Mouse (Mus musculus): ENCODE measurements around the gene Gpr87. TPM values are rescaled to one million over a fixed set of nuclear protein-coding genes. Genes with fewer than 3 reads are reported as not detected.

Gene Gpr87
- total and polyA plus RNA-seq, 3 experiments, result not detected

DNA sequence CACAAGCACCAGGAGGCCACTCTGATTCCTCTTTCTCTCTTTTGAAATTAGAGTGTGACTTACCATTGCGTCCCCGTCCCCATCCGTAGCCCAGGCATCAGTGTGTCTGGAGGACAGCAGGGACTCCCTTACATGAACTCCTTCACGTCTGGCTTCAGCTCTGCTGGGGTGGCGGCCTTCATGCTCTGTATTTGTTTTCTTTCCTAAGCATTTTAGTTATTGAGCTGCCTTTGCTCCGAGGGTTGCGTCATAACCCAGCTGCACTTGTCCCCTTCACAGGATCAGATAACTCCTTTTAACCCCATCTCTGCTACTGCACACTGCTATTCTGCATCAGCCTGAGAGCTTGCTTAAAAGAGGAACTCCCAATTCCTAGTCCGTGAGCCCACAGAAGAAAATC is 64.5 kb downstream of the Gpr87 start:
- in situ Hi-C loops (cut with MboI; ENCODE audit: low pct_ligation_motif_present, low pct_unique_long_range_greater_than_20kb, low sequenced_read_pairs) (no loop called here), dilution Hi-C loops (cut with MboI; ENCODE audit: extremely low pct_ligation_motif_present, extremely low pct_unique_long_range_greater_than_20kb, low sequenced_read_pairs) (no loop called here)
- DNase-seq (ENCODE audit: extremely low read depth), result no peak
- 0 out of 2 replicates have a peak, but pooled peaks have one; percentile 40 for TF ChIP-seq UBTF (IDR thresholded peaks at IDR 0.05; ENCODE audit: low read depth, low read length)
- TF ChIP-seq RAD21 (IDR thresholded peaks at IDR 0.05; ENCODE audit: low read depth, low read length), result no peak
- Histone ChIP-seq H3K4me2 (ENCODE audit: insufficient read depth, low read depth, poor library complexity, severe bottlenecking) (peak overlapping the region; percentile 48; the same call in 1 of the 2 replicates), H3K4me1 (ENCODE audit: control insufficient read depth in 1 of 2, insufficient read depth in 2 of 2) (peaks cover 8 to 33% of the 10 kb centered on the region in 2 experiments), H3K79me2 (replicated peaks; ENCODE audit: control insufficient read depth, extremely low read depth, insufficient read depth, poor library complexity, severe bottlenecking) (no peaks in the 10 kb centered on the region), H3K9ac (ENCODE audit: insufficient read depth, low read depth) (no peak overlapping the region), H3K4me3 (replicated peaks in 1 of 3; ENCODE audit: low read depth in 2 of 3, low read length in 2 of 3, poor library complexity in 1 of 3) (peak overlapping the region in 2 of 3 experiments; percentile 6 to 12), H3K27ac (ENCODE audit: insufficient read depth, low read depth) (no peak overlapping the region), H3K36me3 (replicated peaks in 1 of 2; ENCODE audit: control insufficient read depth in 1 of 2, insufficient read depth in 1 of 2, low read length in 1 of 2) (peaks cover 0 to 4% of the 10 kb centered on the region in 2 experiments), H3K27me3 (replicated peaks) (no peaks in the 10 kb centered on the region), H3K9me3 (replicated peaks; ENCODE audit: low read length) (no peaks in the 10 kb centered on the region)

DNA sequence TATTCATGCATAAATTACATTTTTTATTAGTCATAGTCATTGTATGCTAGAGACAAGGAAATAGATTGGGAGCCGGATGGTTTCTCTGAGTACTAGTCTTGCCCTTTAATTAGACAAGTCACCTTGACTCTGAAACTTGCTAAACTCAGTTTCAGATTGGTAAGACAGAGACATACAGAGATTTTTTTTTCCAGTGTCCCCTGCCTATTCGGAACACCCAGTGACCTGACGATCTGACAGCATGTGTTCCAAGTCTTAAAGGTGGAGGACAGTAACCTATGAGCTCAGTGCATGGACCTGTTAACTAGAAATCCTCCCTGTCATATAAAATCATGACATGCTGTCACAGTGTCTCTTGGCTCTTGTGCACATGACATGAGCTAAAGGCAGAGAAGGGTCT is 65.4 kb downstream of the Gpr87 start:
- Histone ChIP-seq H3K9ac (ENCODE audit: insufficient read depth, low read depth) (no peak overlapping the region), H3K27me3 (replicated peaks) (no peaks in the 10 kb centered on the region), H3K9me3 (replicated peaks; ENCODE audit: low read length) (no peaks in the 10 kb centered on the region), H3K36me3 (replicated peaks in 1 of 2; ENCODE audit: control insufficient read depth in 1 of 2, insufficient read depth in 1 of 2, low read length in 1 of 2) (peaks cover 0 to 7% of the 10 kb centered on the region in 2 experiments), H3K27ac (ENCODE audit: insufficient read depth, low read depth) (no peak overlapping the region), H3K4me3 (replicated peaks in 1 of 3; ENCODE audit: low read depth in 2 of 3, low read length in 2 of 3, poor library complexity in 1 of 3) (no peak overlapping the region), H3K79me2 (replicated peaks; ENCODE audit: control insufficient read depth, extremely low read depth, insufficient read depth, poor library complexity, severe bottlenecking) (no peaks in the 10 kb centered on the region), H3K4me1 (ENCODE audit: control insufficient read depth in 1 of 2, insufficient read depth in 2 of 2) (peaks cover 8 to 39% of the 10 kb centered on the region in 2 experiments), H3K4me2 (ENCODE audit: insufficient read depth, low read depth, poor library complexity, severe bottlenecking) (peak overlapping the region; percentile 69; the same call in 1 of the 2 replicates)
- DNase-seq (ENCODE audit: extremely low read depth), result no peak
- TF ChIP-seq RCOR1 (conservative IDR thresholded peaks at IDR 0.05; ENCODE audit: low read depth, low read length), result 0 out of 2 replicates have a peak, but pooled peaks have one; percentile 27
- peak; percentile 17; the same call in 1 of the 2 replicates for TF ChIP-seq EP300 (IDR thresholded peaks at IDR 0.05; ENCODE audit: low read length)
- TF ChIP-seq ZNF384 (IDR thresholded peaks at IDR 0.05; ENCODE audit: low read depth, low read length), result peak; percentile 59
- TF ChIP-seq USF1 (IDR thresholded peaks at IDR 0.05; ENCODE audit: low read depth, low read length), result no peak
- no peak for TF ChIP-seq ZMIZ1 (IDR thresholded peaks at IDR 0.05; ENCODE audit: low read depth, low read length)
- TF ChIP-seq IRF4 (IDR thresholded peaks at IDR 0.05; ENCODE audit: low read depth, low read length), result peak; percentile 39; the same call in 1 of the 2 replicates
- TF ChIP-seq E2F4 (IDR thresholded peaks at IDR 0.05; ENCODE audit: insufficient replicate concordance, low read depth, low read length), result no peak
- dilution Hi-C loops (cut with MboI; ENCODE audit: extremely low pct_ligation_motif_present, extremely low pct_unique_long_range_greater_than_20kb, low sequenced_read_pairs), result no loop called here
- in situ Hi-C loops (cut with MboI; ENCODE audit: low pct_ligation_motif_present, low pct_unique_long_range_greater_than_20kb, low sequenced_read_pairs), result no loop called here

Other genes with a start within 250 kb of the Gpr87 start
- gene Med12l, start 189.3 kb downstream of the Gpr87 start, total RNA-seq (2012; rRNA removed), result 0.59 and 0.93 TPM in 2 replicates
- gene Med12l, start 189.3 kb downstream of the Gpr87 start, total RNA-seq (2014; rRNA removed), result 1.4 and 1.5 TPM in 2 replicates
- gene Med12l, start 189.3 kb downstream of the Gpr87 start, polyA plus RNA-seq (2012; ENCODE audit: insufficient read length, low read depth), result 1.8 and 2.0 TPM in 2 replicates
- 12.6 and 15.4 TPM in 2 replicates for gene Gpr171, start 93.3 kb downstream of the Gpr87 start, total RNA-seq (2012; rRNA removed)
- gene Gpr171, start 93.3 kb downstream of the Gpr87 start, total RNA-seq (2014; rRNA removed), result 59.4 and 65.8 TPM in 2 replicates
- 18.4 and 20.9 TPM in 2 replicates for gene Gpr171, start 93.3 kb downstream of the Gpr87 start, polyA plus RNA-seq (2012; ENCODE audit: insufficient read length, low read depth)
- gene P2ry14, start 41.5 kb downstream of the Gpr87 start, total RNA-seq (2012; rRNA removed), result 0.25 and 0.34 TPM in 2 replicates
- gene P2ry14, start 41.5 kb downstream of the Gpr87 start, total RNA-seq (2014; rRNA removed), result 0.24 and 0.32 TPM in 2 replicates
- gene P2ry14, start 41.5 kb downstream of the Gpr87 start, polyA plus RNA-seq (2012; ENCODE audit: insufficient read length, low read depth), result 0.20 and 0.46 TPM in 2 replicates
- gene P2ry13, start 15.8 kb upstream of the Gpr87 start, total RNA-seq (2012; rRNA removed), result 0.08 and 0.38 TPM in 2 replicates
- gene P2ry13, start 15.8 kb upstream of the Gpr87 start, total RNA-seq (2014; rRNA removed), result 1.2 and 1.3 TPM in 2 replicates
- gene P2ry13, start 15.8 kb upstream of the Gpr87 start, polyA plus RNA-seq (2012; ENCODE audit: insufficient read length, low read depth), result 1.1 and 1.2 TPM in 2 replicates
- gene P2ry12, start 67.8 kb upstream of the Gpr87 start, total RNA-seq (2012; rRNA removed), result 0.30 and 0.63 TPM in 2 replicates
- 0.59 and 0.97 TPM in 2 replicates for gene P2ry12, start 67.8 kb upstream of the Gpr87 start, total RNA-seq (2014; rRNA removed)
- gene P2ry12, start 67.8 kb upstream of the Gpr87 start, polyA plus RNA-seq (2012; ENCODE audit: insufficient read length, low read depth), result 0.33 and 0.76 TPM in 2 replicates
- gene Igsf10, start 149.3 kb upstream of the Gpr87 start, total RNA-seq (2012; rRNA removed), result under 0.01 TPM in 1 of 2 replicates, not detected in the other
- gene Igsf10, start 149.3 kb upstream of the Gpr87 start, total RNA-seq (2014; rRNA removed), result not detected in 2 replicates
- not detected in 2 replicates for gene Igsf10, start 149.3 kb upstream of the Gpr87 start, polyA plus RNA-seq (2012; ENCODE audit: insufficient read length, low read depth)

Data from CH12.LX (cell line).